Mouse (Mus musculus) ovary, postnatal 14 days (tissue): ENCODE results near the gene Msrb1.

Experiments used
- DNase-seq: peaks from one replicate; pipeline ENCODE4 v3.0.0; 2022; ENCODE audit warnings: low spot score

Gene Msrb1

DNA sequence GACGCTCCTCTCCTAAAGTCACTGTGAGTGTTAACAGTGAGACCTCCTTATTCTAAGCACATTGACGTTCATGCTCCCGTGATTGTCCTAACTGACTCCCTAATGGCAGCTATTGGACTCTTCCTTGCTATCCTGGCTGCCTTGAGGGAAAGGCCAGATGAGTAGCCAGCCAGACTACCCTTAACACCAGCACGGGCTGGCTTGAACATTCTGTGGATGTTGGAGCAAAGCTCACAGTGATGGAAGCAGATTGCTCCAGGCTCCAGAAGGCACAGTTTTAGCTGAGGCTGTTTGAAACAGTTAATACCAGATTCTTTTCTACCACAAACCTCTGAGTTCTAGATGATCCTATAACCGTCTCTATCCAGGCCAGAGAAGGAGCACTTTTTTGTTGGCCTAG lies 7.5 kb downstream of the Msrb1 start:
- no peak for DNase-seq

DNA sequence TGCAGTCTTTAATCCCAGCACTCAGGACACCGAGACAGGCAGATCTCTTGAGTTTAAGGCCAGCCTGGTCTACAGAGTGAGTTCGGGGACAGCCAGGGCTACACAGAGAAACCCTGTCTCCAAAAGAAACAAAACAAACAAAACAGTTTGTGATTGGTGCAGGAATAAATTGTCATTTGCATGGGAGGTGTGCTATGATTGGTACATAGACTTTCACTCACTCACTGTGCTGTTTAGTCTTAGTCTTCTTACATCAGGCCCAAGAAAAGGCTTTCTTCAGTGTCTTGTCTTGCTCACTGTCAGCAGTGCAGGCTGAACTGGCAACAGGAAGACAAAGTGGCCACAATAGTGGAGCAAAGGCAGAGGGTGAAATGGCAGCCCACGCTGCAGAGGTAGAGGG lies 7.9 kb downstream of the Msrb1 start:
- DNase-seq, result no peak

DNA sequence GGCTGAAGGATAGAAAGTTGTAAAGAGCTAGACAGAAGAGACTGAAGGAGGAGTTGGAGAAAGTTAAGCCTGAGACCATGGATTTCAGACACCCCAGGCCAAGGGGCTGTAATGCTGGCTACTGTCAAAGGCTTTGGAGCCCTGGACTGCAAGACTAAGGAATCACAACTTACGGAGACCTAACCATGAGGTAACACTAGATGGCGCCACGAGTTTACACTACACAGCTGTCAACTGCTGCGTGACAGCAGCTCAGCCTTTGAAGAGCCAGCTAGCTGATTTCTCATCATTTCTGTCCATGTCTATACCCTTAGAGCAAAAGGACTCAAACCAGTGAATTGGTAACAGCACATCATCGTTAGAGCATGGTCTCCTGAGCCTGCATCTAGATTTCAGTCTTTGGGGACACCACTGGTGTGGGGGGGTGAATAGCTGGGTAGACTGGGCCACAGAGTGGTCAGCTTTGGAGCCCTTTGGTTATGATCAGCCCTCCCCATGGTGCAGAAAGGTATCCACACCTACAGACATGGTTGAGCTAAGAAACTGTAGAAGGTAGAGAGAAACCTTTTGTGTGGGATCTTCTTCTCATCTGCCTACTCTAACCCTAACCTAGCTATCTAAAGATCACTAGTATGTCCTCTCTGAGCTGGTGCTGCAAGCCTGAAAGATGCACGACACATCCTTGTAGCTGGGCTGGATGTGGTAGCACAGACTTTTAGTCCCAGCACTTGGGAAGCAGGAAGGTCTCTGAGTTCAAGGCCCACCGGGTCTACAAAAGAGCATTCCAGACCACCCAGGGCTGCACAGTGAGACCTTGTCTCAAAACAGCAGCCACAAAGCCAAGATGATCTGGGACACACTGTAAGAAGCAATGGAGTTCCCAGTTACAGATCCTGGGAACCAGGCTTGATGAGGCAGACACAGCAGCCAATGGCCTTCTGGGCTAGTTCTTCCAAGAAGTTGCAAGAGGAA lies 9.4 kb downstream of the Msrb1 start:
- peak; percentile 75 for DNase-seq

DNA sequence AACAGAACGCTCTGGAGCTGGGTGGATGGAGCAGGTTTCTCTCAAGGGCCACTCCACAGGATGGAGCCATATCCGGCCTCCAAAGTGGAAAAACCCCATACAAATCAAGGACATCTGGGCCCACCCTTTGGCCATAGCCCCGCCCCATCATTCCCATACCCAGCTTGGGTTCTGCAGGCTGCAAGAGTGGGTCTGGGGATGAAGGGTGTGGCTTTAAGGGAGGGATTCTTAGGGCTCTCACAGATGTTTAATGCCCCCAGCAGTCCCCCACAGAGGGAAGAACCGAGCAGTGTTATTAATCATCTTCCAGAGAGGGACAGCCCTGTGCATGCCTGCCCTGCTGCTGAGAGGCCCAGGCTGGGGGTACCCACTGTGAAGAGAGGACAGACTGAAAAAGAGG lies 10.5 kb downstream of the Msrb1 start:
- no peak for DNase-seq

DNA sequence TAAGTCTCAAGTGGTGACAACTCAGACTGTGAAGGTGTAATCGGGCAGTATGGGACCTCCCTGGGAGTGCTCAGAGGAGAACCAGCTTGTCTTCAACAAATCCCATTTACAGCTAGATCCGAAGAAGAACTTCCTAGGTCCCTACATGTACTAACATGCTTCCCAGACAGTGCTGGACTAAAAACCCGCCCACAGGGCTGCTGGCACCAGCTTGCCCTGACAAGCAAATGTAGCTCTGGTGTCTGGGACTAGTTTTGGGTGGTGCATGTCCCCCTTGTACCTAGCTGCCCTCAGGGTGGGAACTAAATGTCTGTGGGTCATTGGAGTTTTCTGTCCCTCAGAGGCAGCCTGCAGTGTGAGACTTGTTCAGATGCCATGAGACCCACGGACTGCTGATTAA lies 15.1 kb downstream of the Msrb1 start:
- no peak for DNase-seq

DNA sequence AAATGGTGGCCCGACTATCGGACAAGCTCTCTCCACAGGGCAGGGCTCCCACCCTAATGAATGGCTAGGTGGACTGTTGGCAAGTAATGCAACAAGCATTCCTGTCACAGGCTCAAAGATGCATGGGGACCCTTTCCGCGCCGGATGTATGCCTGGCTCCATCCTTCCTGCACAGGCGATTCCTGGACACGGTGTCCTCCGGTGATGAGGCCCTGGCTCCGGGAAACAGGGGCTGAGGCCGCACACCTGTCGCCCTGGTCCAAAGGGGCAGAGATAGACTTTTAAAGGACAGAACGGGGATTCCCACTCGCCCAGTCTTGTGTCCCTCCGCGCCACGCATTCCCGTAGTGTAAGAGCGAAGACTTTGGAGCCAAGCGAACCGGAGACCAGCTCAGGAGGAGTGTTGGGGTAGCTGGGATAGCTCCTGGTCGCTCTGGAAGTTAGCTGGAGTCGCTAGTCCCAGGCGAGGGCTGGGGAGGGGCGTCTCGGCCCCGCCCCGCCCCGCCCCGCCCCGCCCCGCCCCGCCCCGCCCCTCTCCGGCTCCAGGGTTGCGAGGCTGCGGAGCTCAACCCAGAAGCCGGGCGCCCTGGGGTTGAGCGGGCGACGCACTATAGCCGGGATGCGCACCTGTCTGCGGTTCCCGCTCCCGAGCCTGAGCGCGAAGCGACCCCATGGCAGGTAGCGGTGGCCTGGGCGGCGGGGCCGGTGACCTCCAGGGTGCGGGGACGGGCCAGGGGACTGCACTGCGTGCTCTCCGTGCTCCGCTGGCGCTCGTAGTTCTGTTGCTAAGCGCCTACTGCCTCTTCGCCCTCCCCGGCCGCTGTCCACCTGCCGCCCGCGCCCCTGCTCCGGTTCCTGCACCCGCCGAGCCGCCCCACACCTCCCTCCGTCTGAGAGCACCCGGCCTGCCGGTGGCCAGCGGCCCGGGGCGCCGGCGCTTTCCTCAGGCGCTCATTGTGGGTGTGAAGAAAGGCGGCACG lies 16.3 kb downstream of the Msrb1 start, which contains the start of gene Hs3st6:
Gene Hs3st6 (plus strand): TSS at position 574 of the 980 bp plus-strand sequence.
- no peak for DNase-seq

DNA sequence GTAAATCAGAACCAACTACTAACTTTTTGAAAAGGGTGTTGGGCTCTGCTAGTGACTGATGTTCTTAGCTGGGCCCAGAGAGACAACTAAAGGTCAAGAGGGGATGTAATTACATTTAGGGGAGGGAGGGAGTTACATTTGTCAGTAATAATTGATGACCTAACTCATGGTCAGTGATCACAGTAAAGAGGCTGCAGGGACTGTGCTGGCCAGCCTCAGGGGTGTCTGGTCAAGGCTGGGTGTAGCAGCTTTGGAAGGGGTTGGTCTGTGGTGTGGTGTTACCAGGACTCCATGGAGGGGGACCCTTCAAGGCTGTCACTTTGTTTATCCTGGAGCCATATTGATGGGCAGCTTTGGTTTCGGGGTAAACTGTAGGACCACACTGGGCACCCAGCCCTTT lies 21.0 kb downstream of the Msrb1 start:
- DNase-seq, result no peak

DNA sequence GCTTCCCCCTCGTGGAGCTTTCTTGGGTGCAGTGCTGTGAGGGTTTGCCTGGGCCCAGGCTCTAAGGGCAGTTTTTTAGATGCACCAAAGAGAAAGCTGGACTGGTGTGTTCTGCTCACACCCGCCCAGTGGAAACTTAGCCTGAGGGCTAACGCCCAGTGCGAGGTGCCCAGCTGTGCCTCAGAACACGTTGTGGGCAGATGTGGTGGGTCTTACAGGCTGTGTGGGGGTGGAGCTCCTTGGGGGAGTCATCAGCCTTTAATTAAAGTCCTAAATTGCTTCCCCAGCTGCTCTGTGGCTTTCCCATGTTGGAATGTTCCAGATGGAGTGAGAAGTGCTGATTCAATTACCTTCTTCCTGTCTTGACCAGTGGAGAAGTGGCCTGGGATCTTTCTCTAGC lies 24.7 kb downstream of the Msrb1 start:
- DNase-seq, result no peak

DNA sequence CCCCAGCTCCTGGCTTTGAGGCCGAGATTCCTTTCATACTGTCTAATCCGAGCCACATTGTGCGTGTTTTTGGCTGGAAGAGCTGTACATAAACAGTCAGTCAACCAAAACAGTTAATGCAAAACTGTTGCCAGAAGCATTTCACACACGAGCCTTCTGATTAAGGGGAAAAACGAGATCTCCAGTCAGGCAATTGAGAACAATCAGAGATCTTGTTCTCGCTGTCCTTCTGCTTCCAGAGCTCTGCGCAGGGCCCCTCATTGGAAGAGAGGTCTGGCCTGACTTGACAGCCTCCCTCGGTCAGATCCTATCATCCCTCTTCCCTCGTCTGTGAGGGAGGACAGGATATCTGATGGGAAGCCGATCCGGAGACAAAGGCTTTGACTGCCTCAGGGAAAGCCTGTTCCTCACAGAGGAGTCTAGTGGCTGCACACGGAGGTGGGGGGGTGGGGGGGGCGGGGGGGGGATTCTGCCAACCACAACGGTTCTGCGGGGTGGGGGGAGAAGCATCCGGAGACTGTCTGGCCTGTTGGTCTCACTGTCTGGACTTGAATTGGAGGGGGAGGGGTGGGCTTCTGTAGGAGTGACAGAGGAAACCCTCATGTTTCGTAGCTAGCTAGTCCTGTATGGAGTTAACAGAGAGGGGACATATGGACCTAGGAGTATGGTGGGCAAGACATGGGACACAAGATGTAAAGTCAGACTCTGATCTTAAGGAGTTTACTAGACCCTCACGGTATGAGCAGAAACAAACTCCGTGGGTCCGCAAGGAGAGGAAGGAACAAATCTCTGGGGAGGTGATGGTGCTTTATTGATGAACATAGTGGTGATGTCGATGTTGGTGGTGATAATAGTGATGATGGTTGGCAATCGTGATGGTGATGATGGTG lies 28.8 kb downstream of the Msrb1 start:
- no peak for DNase-seq

DNA sequence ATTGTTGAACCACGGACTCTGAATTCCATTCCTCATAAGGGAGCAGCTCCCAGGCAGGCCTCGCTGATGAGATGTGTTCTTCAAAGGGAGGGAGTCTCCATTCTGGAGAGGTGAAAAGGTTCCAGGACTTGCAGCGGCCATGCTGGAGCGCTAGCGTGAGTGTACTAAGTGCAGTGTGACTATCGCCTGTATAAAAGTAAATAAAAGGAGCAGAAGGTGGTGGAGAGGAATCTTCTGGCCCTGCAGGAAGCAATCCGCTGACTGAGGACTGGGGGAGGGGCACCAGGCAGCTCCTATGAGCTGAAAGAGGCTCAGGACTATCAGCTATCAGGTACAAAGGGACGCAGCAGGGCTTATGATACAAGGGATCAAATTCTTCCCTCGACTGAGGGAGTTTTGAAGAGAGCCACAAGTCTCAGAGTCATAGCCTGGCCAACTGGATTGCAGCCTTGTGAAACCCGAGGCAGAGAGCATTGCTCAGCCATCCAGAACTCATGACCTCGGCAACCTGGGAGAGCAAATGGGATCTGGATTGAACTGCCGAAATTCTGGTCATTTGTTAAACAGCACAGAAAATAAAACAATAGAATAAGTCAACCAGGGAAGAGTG lies 29.9 kb downstream of the Msrb1 start:
- DNase-seq, result no peak

DNA sequence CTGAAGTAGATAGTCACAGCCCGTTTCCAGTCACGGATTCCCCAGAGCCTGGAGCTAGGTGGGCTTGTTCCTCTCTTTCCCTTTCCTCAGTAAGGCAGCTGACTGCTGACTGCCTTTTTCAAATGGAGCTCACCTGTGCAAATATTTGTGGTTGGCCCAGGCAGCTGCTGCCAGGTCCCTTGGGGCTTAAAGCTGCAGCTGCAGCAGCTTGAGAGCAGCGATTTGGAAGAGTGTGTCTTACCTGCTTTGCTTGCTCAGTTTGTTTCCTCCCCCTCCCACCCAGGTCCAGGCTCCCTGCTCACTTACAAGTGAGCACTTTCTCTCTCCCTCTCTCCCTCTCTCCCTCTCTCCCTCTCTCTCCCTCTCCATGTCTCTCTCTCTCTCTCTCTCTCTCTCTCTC lies 32.7 kb downstream of the Msrb1 start:
- DNase-seq, result no peak

DNA sequence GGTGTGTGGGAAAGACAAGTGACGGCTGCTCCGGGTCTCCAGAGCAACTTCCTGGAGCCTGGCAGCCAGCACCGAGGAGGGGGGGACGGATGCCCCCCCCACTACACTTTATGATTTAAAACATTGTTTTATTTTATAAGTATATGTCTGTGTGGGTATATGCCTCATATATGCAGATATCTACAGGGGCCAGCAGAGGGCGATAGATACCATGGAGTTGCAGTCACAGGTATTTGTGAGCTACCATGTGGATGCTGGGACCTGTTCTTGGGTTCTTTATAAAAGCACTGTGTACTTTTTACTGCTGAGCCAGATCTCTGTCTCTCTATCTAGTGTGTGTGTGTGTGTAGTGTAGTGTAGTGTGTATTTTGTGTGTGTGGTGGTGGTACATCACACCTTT lies 36.8 kb downstream of the Msrb1 start:
- no peak for DNase-seq

DNA sequence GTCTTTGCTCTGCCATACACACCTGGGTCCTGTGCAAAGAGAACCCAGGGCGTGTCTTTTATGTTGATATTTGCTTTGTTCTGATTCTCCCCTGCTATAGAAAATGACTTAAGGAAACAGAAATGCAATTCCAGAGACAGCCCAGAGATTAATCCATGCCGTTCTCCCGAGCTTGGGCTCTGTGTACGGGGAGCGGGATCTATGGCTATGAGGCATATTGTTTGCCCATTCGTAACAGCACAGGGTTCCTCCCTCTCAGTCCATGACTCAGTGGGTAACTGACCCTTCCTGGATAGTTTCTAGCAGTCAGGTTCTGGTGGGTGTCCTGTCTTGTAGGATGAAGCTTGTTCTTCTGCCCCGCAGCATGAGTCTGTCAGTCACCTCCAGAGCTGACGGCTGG lies 38.7 kb downstream of the Msrb1 start:
- no peak for DNase-seq

DNA sequence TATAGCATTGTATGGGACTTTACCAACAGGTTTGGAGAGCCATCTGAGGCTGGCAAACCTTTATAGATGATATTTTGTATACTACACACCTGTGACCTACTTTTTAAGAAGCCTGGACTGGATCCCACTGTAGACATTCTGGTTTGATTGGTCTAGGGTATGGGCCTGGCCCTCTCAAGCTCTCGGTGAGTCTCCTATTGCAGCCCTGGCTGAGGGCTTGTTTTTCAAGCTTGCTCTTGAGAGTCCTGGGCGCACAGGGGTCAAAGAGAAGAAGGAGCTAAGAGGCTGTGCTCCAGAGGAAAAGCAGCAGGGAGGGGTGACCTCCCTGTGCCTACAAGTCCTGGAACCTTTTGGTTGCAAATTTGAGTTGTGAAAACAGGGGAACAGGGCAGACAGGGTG lies 40.6 kb downstream of the Msrb1 start:
- DNase-seq, result no peak

DNA sequence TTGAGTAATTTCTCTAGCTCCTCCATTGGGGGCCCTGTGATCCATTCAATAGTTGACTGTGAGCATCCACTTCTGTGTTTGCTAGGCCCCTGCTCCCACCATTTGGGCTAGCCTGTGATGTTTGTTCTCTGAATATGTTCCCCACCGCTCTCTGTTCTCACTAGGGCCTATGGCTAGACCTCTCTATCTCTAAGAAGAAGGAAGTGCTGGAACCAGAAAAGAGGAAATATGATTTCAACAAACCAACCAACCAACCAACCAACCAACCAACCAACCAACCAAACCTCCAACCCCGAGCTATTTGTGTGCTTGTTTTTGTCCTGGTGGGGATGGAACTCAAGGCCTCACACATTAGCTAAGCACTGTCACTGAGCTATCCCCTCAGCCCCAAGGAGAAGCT lies 44.4 kb downstream of the Msrb1 start:
- DNase-seq, result no peak

DNA sequence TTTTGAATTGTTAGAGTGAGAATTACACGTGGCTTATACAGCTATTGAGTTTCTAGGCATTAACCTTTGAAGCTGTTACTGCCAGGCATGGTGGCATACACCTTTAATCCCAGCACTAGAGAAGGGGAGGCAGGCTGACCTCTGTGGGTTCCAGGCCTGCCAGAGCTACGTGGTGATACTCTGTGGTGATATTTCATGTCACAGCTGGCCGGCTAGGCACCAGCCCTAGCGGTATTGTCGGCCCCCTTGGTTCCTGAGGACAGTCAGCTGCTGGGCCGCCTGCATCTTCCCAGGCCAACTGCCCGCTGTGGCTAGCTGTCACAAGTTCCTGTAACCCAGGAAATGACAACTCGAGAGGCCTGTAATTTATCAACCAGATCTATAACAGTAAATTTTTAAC lies 55.7 kb downstream of the Msrb1 start:
- DNase-seq, result no peak
